Mouse (Mus musculus) naive thymus-derived CD4-positive, alpha-beta T cell, adult 5 months (primary cell): ENCODE measurements around the gene Gng7. TPM values are rescaled to one million over a fixed set of nuclear protein-coding genes. Genes with fewer than 3 reads are reported as not detected.

Experiments used
- polyA plus RNA-seq: library from polyadenylated mRNA; unstranded; fragments of 100-300 nt; shearing (Covaris generic); gene quantifications from one replicate; pipeline ENCODE4 v1.2.1, GENCODE M21; 2017

Gene Gng7
- polyA plus RNA-seq: not detected

DNA sequence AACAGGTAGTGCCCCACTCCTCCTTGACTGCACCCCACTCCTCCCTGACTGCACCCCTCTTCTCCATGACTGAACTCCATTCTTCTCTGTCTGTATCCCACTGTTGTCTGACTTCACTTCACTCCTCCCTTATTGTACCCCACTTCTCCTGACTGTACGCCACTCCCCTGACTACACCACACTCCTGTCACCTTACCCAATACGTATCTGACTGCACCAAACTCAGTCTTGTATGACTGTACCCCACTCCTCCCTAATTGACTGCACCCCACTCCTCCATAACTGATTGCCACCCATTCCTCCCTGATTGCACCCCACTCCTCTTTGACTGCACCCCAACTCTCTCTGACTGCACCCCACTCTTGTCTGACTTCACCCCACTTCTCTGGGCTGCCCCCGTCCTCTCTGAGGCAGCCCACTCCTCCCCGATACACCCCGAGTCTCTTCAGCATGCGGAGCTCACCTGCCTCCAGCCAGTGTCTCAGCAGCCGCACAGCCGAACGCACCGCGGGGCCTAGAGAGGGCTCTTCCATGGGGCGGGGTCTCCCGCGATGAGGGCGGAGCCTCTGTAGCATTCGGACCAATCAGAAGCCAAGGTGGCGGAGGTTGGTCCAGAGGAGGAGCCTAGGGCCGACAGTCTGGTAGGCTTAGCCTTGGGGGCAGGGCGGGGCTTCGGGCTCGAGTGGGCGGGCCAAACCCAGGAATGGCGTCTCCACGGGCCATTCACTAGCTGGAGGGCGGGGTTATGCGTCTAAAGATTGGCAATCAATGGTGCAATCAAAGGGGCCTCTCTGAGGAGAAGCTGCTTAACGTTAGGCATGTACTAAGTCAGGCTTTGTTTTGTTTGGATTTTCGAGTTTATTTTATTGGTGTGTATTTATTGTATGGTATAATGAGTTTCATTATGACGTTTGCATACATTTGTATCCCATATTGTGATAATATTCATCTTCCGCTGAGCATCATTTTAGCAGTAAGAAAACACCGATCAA lies at the start of gene Gng7:
TSS of gene Gng7 (minus strand) at position 553 of the 992 bp plus-strand sequence.

DNA sequence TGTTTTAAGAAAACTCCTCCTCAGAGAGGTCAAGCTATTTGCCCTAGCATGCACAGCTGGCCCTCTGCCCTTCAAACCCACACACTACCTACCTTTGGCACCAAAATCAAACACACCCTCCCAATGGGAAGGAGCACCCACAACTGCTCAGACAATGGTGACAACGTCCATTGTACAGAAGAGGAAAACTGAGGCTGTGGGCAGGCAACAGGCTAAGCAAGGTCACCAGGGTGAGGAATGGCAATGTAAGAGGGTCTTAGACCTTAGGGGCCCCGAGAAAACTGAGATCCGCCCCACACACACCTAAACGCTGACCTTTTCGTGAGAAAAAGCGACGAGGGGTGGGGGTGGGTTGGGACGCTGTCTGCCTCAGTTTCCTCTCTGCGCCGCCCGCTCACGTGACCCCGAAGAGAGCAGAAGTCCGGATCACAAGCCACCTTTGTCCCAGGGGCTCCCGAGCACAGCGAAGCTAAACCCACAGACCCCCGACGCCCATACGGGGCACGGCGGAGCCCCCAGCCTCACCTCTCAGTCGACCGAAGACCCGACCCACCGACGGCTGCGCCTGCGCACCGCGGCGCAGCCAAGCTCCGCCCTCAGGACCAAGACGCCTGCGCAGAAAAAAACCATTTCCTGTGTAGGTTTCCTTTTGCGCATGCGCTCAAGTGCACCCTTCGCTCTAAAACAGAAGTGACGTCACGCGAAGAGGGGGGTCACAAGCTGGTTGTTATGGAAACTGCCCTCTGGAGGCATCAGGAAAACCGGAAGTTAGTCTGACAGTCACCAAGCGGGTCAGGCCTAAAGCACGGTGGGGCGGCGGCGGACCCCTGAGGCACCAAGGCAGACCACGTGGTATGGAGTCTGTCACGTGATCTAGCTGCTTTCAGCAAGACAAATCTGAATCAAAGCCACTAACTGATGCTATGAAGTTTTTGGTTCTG lies 45.1 kb upstream of the Gng7 start, which contains the start of gene Sgta:
TSS of gene Sgta (minus strand) at position 579 of the 941 bp plus-strand sequence.

DNA sequence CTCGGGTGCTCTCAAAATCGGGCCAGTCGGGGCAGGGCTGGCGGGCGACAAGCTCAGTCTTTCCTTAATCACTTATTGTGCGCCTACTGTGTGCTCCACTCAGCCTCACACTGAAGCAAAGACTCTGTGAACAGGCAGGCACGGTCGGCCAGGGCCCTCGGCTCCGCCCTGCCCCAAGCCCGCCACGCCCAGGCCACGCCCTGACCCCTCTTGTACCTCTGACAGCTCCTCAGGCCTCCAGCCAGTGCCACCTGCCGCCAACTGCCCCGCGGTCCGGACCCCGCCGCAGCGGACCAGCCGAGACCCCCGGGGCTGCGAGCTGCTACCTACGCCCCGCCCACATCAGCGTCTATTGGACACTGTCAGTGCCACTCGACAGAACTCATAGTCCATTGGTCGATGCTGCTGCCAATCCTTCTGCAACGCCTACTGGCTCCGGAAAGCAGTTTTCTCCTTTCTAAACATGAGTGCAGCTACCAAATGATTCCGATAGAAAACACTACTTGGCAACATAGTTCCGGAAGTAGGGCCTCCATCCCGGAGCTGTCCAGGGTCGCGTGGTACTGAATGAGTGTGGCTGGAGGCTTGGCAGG lies 22.3 kb upstream of the Gng7 start, which contains the start of gene Slc39a3:
TSS of gene Slc39a3 (minus strand) at position 439 of the 593 bp plus-strand sequence.

DNA sequence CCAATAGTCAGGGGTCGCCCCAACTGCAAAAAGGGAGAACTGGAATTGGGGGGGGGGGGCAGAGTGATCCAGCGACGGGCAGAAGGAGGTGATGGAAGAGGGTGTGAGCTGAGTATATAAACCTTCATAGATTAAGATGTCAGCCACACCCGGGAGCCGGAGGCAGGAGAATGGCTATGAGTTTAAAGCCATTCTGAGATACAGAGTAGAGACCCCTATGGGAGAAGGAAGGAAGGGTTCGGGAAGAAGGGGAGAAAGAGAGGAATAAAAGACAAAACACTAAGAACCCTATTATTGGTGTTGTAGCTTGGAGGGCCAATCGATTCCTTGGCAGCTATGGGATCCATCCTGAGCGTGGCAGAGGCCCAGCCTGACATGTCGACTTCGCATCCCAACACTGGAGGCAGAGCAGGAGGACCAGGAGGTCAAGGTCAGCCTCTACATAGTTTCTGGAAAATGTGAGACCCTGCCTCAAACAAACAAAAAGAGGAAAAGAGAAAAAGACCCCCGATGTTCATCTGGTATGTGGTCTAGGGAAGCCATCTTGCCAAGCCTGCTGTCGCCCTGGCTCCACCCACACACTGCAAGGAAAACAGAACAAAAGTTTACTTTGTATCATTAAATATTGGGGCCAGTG lies 11.0 kb upstream of the Gng7 start, which contains the start of gene Diras1:
TSS of gene Diras1 (minus strand) at position 24 of the 637 bp plus-strand sequence.

DNA sequence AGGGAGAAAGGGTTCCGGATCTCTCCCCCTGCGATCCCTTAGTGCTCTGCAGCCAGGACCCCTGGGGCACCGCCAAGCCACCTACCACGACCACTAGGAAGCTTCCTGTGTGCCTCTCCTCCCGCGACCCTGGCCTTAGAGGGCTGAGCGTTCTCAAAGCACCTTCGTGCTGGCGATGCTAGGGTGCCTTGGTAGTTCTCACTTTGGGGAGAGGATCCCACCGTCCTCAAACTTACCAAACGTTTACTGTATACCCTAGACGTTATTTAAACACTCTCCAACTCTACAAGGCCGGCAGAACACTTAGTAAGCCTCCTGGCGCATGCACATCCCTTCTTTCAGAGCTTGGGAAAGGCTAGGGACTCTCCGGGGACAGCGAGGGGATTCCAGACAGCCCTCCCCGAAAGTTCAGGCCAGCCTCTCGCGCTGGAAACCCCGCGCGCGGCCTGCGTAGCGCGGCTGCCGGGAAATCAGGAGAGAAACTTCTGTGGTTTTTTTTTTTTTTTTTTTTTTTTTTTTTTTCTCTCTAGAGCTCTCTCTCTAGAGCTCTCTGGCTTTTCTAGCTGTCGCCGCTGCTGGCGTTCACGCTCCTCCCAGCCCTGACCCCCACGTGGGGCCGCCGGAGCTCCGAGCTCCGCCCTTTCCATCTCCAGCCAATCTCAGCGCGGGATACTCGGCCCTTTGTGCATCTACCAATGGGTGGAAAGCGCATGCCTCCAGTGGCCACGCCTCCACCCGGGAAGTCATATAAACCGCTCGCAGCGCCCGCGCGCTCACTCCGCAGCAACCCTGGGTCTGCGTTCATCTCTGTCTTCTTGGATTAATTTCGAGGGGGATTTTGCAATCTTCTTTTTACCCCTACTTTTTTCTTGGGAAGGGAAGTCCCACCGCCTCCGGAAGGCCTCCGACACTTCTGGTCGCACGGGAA lies 85.2 kb downstream of the Gng7 start, which contains the start of gene Gadd45b:
TSS of gene Gadd45b (plus strand) at position 775 of the 928 bp plus-strand sequence.

DNA sequence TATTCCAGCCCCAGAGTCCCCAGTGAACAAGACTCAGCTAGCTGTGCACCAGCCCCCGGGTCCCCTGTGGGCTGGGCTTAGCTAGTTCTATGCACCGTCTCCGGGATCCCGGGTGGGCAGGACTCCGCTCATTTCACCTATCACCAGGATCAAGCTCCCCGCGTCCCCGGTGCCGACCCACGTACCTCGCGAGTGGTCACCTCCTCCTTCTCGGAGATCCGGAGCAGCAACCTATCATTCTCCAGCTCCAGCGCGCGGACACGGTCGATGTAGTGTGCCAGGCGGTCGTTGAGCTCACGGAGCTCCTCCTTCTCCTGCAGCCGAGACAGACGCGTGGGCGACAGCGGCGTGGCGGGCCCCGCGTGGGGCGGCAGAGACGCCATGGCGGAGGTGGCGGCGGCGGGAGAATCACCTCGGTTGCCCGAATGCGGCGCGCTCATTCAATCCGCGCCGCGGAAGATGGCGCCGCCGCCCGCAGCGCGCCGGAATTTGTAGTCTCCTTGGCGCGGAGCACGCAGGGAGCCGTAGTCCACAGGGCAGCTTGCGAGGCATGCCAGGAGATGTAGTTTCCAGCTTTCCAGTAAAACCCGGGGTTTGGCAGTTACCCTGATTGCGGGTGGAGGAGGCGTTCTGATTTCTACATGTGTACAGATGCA lies 96.8 kb downstream of the Gng7 start, which contains the start of gene Lmnb2:
TSS of gene Lmnb2 (minus strand) at position 467 of the 656 bp plus-strand sequence.

DNA sequence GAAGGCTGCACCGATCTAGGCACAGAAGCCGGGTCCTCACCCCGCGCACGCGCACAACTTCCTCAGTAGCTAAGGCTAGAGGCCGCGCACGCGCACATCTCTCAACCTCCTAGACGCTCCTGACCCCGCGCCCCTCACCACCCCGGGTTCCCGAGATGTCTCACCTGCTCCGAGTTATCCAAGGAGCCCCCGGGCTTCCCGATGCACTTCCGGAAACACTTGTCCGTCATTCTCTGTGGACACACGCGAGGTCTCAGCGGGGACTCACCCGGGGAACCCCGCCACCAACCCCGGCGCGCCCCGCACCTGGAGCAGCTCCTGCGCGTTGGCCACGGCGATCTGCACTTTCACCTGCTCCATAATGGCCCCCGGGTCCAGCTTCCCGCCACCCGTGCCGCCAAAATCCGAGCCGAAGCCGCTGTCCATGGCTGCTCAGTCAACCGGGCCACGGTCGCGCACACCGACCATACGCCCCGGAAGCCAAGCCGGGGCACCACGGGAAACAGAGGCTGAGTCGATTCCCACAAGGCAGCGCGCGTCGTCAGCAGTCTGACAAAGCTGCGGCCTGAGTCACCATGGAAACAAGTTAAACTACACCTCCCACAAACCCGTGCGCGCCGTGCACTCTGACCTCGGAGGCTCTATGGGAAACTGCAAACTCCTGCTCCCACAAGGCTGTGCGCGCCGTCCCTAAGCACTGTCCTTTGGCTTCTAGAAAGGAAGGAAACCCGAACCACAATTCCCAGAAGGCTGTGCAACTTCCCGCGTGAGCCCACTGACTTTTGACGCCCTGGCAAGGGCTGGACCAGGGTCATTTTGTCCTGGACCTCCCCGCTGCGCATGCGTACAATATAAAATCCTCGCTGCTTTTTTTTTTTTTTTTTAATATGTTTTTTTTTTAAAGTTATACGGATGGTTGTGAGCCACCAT lies 114.2 kb downstream of the Gng7 start, which contains the start of gene Timm13:
TSS of gene Timm13 (minus strand) at position 652 of the 930 bp plus-strand sequence.

Other genes with a start within 250 kb of the Gng7 start
- gene Sf3a2, start 216.7 kb downstream of the Gng7 start, polyA plus RNA-seq: 65.0 TPM
- 196 TPM for gene Plekhj1, start 216.3 kb downstream of the Gng7 start, polyA plus RNA-seq
- gene Amh, start 209.7 kb downstream of the Gng7 start, polyA plus RNA-seq: not detected
- not detected for gene Jsrp1, start 201.4 kb downstream of the Gng7 start, polyA plus RNA-seq
- gene Oaz1, start 188.3 kb downstream of the Gng7 start, polyA plus RNA-seq: 2,215 TPM
- not detected for gene Lingo3, start 170.9 kb downstream of the Gng7 start, polyA plus RNA-seq
- gene Lsm7, start 159.7 kb downstream of the Gng7 start, polyA plus RNA-seq: 91.1 TPM
- 19.0 TPM for gene Sppl2b, start 159.7 kb downstream of the Gng7 start, polyA plus RNA-seq
- gene Tmprss9, start 143.1 kb downstream of the Gng7 start, polyA plus RNA-seq: not detected
- 150 TPM for gene Timm13, start 114.0 kb downstream of the Gng7 start, polyA plus RNA-seq
- 14.8 TPM for gene Lmnb2, start 96.7 kb downstream of the Gng7 start, polyA plus RNA-seq
- gene Gadd45b, start 84.9 kb downstream of the Gng7 start, polyA plus RNA-seq: 43.3 TPM
- gene Diras1, start 10.7 kb upstream of the Gng7 start, polyA plus RNA-seq: not detected
- gene Slc39a3, start 22.5 kb upstream of the Gng7 start, polyA plus RNA-seq: 14.7 TPM
- 68.7 TPM for gene Sgta, start 45.2 kb upstream of the Gng7 start, polyA plus RNA-seq
- 6.5 TPM for gene Thop1, start 55.1 kb upstream of the Gng7 start, polyA plus RNA-seq
- gene Creb3l3, start 83.9 kb upstream of the Gng7 start, polyA plus RNA-seq: not detected
- gene Map2k2, start 91.0 kb upstream of the Gng7 start, polyA plus RNA-seq: 160 TPM
- 68.2 TPM for gene Zbtb7a, start 120.3 kb upstream of the Gng7 start, polyA plus RNA-seq
- 41.3 TPM for gene Pias4, start 153.0 kb upstream of the Gng7 start, polyA plus RNA-seq
- 1,105 TPM for gene Eef2, start 161.7 kb upstream of the Gng7 start, polyA plus RNA-seq
- gene Dapk3, start 168.1 kb upstream of the Gng7 start, polyA plus RNA-seq: 83.9 TPM
- 0.39 TPM for gene 4930442H23Rik, start 168.9 kb upstream of the Gng7 start, polyA plus RNA-seq
- not detected for gene Nmrk2, start 187.1 kb upstream of the Gng7 start, polyA plus RNA-seq
- gene Atcay, start 215.9 kb upstream of the Gng7 start, polyA plus RNA-seq: 0.21 TPM
- 4.1 TPM for gene Zfr2, start 218.2 kb upstream of the Gng7 start, polyA plus RNA-seq
- 35.8 TPM for gene Matk, start 238.0 kb upstream of the Gng7 start, polyA plus RNA-seq